Mouse (Mus musculus) layer of hippocampus, adult 9-11 months (tissue): ENCODE results near the gene Pcbd1.
"Not testable (repeated sequence)": the region's sequence is repeated elsewhere in the genome, so short reads cannot be mapped to it uniquely, and the experiment has no call there.

Experiments used
- DNase-seq: peaks from one replicate; pipeline ENCODE4 v3.0.0; 2022

Gene Pcbd1

GRCm38 (mm10) chr10:61114246-61114720 lies 25.2 kb downstream of the Pcbd1 start:
- no peak for DNase-seq

- not testable (repeated sequence) for DNase-seq
Observed at GRCm38 (mm10) chr10:61121732-61122131, 32.6 kb downstream of the Pcbd1 start.

GRCm38 (mm10) chr10:61123276-61123913 lies 34.3 kb downstream of the Pcbd1 start:
- DNase-seq, result no peak

- DNase-seq, result no peak
Observed at GRCm38 (mm10) chr10:61124462-61124861, 35.3 kb downstream of the Pcbd1 start.

- no peak for DNase-seq
Observed at GRCm38 (mm10) chr10:61128701-61129365, 39.7 kb downstream of the Pcbd1 start.

- DNase-seq, result no peak
Observed at GRCm38 (mm10) chr10:61130959-61131358, 41.8 kb downstream of the Pcbd1 start.

- DNase-seq, result no peak
Observed at GRCm38 (mm10) chr10:61134041-61134440, 44.9 kb downstream of the Pcbd1 start.

GRCm38 (mm10) chr10:61135226-61135839 lies 46.2 kb downstream of the Pcbd1 start:
- no peak for DNase-seq

- no peak for DNase-seq
Observed at GRCm38 (mm10) chr10:61137567-61137966, 48.4 kb downstream of the Pcbd1 start.

- DNase-seq, result no peak
Observed at GRCm38 (mm10) chr10:61143343-61143742, 54.2 kb downstream of the Pcbd1 start.
